Mouse (Mus musculus): ENCODE measurements around the gene Furin.

The Furin gene

GRCm38 (mm10) chr7:80405188-80405695 lies at the start of gene Furin:
Gene Furin, minus strand, starts transcription at chr7:80405436.
- DNase-seq (ENCODE audit: low read depth, low spot score) = no peak

DNA sequence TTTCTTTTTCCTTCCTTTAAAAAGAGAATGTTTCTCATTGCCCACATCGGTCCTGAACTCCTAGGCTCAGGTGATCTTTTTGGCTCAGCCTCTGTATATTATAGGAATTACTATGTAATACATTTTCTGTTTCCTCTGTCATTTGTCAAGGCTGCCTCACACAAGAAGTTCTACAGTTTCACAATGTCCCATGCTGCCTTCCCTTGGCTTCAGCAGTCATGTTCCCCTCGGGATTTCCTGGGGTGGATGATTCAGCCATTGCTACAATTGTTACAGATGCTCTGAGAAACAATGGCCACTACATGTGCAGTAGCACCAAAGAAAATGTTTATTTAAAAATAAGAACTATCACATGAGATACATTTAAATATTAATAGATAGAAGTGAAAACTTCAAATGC lies 49.5 kb upstream of the Furin start:
- DNase-seq (ENCODE audit: low read depth, low spot score) = no peak

GRCm38 (mm10) chr7:80453997-80454396 lies 48.8 kb upstream of the Furin start:
- no peak for DNase-seq (ENCODE audit: low read depth, low spot score)

DNA sequence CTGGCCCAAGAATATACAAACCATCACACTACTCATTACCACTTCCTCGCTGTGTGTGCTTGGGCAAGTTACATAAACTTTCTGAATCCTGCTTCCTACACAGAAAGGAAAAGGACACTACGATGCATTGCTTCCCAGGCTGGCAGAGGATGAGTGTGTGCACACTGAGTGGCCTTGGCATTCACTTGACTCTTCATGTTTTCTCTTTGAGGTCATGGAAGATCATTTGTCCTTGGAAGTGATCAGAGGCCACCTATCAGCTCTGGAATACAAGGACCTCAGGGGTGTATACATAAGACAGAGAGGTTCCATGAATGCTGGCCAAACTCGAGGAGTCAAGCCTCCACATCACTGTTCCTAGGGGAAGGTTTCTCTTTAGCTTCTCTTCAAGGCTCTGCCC lies 47.9 kb upstream of the Furin start:
- DNase-seq (ENCODE audit: low read depth, low spot score) = no peak

DNA sequence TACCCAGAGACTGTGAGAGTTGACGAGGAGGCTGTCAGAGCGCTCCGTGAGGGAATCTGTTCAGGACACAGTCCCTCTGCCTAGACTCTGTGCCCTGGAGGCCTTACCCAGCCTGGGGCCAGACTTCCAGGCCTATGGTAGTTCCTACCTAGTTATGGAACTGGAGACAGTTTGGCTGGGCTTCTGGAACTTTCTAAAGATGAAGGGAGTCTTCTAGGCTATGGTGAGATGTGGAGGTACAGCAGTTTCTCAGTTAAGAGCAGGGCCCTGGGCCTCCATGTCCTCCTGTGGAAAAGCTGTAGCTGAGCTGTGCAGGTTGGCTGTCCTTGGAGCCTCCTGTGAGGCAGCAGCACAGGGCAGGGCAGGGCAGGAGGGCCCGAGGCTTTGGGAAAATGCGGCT lies 47.0 kb upstream of the Furin start:
- DNase-seq (ENCODE audit: low read depth, low spot score) = no peak

- no peak for DNase-seq (ENCODE audit: low read depth, low spot score)
Measured at GRCm38 (mm10) chr7:80451550-80452232, 46.5 kb upstream of the Furin start.

DNA sequence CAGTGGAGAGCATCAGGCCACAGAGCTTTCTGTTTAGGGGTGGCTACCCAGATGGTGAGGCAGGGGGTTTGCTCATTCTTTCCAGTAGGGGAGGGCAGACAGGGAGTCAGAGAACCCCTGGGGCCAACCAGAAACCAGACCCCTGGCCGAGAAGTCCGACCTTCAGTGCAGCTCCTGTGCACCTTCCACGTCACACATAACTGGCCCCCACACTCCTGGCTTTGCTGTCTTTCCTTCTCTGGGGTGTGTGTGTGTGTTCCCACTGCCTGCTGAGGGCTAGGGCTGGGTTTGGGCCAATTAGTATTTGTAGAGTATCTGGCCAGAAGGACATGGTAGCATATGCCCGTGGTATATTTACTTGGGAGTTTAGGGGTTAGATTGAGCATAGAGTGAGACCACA lies 45.1 kb upstream of the Furin start:
- DNase-seq (ENCODE audit: low read depth, low spot score) = no peak

- DNase-seq (ENCODE audit: low read depth, low spot score) = no peak
Measured at GRCm38 (mm10) chr7:80449620-80450091, 44.4 kb upstream of the Furin start.

DNA sequence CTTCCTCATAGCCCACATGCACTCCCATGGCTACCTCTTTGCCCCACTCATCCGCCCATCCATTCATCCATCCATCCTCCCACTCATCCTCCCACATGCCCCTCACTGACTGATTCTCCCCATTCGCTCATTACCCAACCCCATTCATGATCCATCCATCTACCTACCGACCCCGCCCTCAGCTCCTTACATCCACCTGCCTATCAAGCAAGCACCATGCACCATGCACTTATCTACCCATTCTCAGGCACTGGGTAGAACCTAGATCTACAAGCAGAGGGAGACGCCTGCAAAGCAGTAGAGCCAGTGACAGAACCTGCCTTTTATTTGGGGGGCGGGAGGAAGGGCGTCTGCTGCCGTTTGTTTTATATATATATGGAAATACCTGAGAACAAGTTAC lies 42.1 kb upstream of the Furin start:
- no peak for DNase-seq (ENCODE audit: low read depth, low spot score)

DNA sequence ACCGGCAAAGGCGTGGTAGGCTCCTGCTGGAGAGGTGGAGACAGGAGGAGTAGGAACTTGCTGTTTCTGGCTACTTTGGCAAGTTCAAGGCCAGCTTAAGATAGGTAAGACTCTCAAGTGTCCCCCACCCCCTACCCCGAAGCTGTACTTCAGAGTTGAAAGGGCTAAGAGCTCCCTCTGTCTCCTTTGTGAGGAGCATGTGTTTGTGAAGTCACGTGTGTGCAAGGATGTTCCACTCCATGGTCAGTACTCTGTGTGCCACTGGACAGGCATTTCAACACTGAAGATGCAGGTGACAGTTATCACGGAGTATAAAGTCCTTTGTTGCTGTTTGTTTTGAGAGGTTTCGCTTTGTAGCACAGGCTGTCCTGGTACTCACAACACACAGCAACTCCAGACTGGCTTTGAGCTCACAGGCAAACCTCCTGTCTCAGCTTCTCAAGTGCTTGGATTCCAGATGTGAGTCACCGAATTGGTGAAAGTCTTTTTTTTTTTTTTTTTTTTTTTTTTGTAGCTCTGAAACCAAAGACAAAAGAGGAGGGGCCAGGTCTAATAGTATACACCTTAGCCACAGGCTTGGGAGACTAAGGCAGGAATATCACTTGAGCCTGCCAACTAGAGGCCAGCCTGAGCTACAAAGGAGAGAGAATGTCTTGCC lies 41.1 kb upstream of the Furin start:
- DNase-seq (ENCODE audit: low read depth, low spot score) = no peak

DNA sequence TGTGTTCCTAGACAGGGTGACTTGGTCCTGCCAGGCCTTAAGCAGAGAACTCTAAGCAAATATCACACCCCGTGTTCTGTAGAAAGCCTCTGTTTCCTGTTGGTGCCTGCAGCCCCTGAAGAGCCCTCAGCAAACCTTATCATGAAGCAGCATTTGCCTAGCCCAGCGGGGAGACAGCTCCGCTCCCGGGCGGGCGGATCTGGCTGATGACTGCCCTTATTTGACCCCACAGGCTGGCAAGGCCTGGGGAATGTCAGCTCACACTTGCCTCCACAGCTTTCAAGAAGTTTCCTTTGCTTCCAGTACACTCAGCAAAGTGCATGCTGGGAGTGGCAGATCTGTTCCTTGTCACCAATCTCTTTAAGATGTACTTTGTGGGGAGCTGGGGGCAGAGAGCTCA lies 40.3 kb upstream of the Furin start:
- no peak for DNase-seq (ENCODE audit: low read depth, low spot score)

DNA sequence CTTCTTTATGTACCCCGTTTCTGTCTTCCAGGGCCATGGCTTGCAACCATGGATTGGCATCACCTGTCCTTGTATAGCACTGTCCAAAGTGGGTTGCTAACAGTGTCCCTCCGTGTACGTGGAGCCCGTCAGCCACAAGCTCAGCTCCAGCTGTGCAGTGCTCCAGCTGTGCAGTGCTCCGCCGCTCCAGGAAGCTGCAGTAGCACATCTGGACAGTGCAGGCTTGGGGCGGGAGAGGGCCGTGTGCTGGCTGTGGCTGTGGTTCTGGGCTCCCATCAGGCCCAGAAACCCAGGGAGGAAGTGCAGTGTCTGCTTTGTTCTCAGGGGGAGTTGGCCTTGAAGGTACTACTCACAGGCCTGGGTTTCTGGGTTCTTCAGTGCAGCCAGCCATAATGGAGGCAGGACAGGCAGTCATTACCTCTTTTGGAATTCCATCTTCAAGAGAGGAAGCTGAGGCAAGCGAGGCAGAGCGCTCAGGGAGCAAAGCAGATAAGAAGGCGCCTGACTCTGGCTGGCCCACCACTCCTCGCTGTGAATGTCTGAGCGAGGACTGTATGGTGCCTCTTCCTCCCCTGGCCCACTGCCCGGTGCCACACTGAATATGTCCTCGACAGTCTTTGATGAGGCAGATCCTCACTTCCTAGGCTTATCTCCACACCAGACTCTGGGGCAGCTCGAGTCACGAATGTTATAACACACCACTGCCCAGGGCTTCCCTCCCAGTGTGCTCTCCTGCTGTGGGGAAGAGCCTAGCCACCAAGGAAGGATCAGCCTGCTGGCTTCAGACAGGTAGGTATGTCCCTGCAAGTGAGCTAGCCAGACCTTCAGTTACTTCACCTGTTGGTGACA lies 39.4 kb upstream of the Furin start:
- no peak for DNase-seq (ENCODE audit: low read depth, low spot score)

DNA sequence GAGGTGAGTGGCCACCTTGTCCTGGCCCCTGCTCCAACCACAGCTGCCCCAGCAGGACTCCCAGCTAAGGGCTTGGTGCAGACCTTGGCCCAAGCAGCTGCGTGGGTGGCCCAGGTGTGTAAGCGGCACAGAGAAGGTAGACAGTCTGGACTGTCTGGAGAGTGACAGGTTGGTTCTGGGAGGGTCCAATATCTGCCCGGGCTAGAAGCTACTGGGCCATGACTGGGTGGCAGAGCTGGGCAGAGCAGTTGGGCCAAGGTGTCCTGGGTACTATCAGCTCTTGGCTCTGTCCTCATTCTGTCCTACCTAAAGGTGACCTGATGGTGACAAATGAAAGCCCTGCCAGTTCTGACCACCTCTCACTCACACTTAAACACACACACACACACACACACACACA lies 37.9 kb upstream of the Furin start:
- DNase-seq (ENCODE audit: low read depth, low spot score) = no peak

DNA sequence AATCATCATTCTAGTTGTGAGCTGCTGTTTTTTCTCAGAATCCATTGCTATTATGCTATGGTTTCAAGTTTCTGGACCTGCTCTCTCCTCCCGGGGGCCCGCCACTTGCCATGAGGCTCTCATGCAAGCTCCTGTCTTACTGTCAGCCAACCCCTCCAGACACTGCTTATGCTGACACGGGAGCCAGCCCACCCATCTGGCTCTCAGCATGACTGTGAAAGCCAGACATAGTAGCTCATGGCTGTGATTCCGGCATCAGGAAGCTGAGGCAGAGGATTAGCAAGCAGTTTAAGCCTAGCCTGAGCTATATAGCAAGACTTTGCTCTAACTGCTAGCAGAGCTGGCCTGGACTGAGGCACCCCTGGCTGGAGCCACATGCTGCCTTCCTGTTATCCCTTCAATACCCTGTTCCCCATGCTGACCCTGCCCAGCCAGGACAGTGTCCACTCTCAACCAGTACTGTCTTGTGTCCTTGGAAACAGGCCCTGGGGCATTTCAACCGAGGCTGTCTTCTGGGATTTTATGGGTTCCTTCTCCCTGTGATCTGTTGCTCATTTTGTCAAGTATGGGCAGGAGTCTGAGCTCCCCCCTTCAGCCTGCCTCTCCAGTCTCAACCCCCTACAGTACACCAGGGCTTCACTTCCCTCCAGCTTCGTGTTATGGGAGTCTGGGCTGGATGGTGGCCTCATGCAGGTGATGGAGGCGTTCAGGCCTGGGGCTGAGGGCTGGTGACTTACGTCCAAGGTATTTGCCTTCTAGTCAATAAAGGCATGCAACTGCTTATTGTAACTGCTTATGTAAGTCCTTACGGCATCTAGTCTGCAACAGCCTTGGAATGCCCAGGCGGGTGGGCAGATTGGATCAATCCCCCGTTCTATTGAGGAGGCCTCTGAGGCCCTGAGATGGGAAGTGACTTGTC lies 37.0 kb upstream of the Furin start:
- no peak for DNase-seq (ENCODE audit: low read depth, low spot score)

GRCm38 (mm10) chr7:80440685-80441084 lies 35.4 kb upstream of the Furin start:
- no peak for DNase-seq (ENCODE audit: low read depth, low spot score)

DNA sequence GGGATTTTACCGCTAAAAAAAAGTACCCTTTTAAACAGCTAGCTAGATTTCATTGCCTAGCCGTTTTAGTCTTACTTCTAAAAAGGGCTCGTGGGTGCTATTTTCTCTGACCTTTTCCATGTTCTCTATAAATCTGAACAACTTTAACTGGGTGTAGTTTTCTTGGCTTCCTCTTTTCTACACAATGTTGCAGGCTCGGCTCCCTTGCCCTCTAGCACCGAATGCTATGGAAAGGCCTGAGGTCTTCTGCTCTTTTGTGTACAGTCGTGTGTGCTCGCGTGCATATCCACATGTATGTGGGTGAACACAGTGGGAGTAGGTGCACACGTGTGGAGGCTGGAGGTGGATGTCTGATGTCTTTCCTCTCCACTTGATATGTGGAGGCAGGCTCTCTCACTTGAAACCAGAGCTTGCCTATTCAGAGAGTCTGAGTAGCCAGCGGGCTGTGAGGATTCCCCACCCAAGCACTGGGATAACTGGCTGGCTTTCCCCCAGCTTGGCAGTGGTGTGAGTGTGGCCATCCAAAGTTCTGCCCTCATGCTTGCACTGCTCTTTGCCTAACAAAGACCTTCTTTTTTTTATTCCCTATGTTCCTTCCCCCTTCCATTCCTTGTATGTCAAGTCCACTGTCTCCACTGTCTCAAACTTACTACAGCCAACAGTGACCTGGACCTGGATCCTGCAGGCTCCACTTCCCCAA lies 34.7 kb upstream of the Furin start:
- no peak for DNase-seq (ENCODE audit: low read depth, low spot score)

GRCm38 (mm10) chr7:80439032-80439760 lies 34.0 kb upstream of the Furin start:
- no peak for DNase-seq (ENCODE audit: low read depth, low spot score)

DNA sequence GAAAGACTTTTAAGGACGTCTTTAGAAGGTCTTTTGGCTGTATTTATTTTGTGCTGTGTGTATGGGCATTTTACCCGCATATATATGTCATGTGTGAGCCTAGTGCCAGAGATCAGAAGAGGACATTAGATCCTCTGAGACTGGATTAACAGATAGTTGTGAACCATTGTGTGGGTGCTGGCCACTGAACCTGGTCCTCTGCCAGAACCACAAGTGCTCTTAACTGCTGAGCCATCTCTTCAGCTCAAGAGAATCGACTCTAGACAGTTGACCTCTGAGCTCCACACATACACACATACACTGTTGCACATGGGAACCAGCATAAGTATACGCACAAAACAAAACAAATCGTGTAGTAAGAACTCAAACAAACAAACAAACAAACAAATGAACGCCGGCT lies 31.3 kb upstream of the Furin start:
- DNase-seq (ENCODE audit: low read depth, low spot score) = no peak

GRCm38 (mm10) chr7:80435594-80435993 lies 30.4 kb upstream of the Furin start:
- DNase-seq (ENCODE audit: low read depth, low spot score) = no peak

GRCm38 (mm10) chr7:80429661-80430060 lies 24.4 kb upstream of the Furin start:
- no peak for DNase-seq (ENCODE audit: low read depth, low spot score)

Measured in ES-CJ7 (cell line).